Mouse (Mus musculus) forebrain, embryonic 10.5 days (tissue): ENCODE results near the gene Aknad1. TPM values are rescaled to one million over a fixed set of nuclear protein-coding genes. Genes with fewer than 3 reads are reported as not detected.

Experiments
- DNase-seq: peaks from one replicate; pipeline ENCODE4 v3.0.0-alpha.2; 2017; ENCODE audit warnings: low spot score; ENCODE audit errors: extremely low spot score
- H3K27ac ChIP-seq: fragments of 300-500 bp; sonication (generic); 2 replicates; pipeline ENCODE4 v1.5.1; 2016; ENCODE audit warnings: mild to moderate bottlenecking
- H3K27me3 ChIP-seq: fragments of 300-500 bp; sonication (generic); 2 replicates; pipeline ENCODE4 v1.6.1; 2016; ENCODE audit warnings: mild to moderate bottlenecking; ENCODE audit not compliant: poor library complexity, severe bottlenecking
- H3K36me3 ChIP-seq: fragments of 300-500 bp; sonication (generic); replicated peaks from 2 replicates; pipeline ENCODE4 v1.6.1; 2016; ENCODE audit warnings: mild to moderate bottlenecking, moderate library complexity
- H3K4me1 ChIP-seq: fragments of 300-500 bp; sonication (generic); 2 replicates; pipeline ENCODE4 v1.6.1; 2016
- H3K4me3 ChIP-seq: fragments of 300-500 bp; sonication (generic); 2 replicates; pipeline ENCODE4 v1.5.1; 2016; ENCODE audit warnings: mild to moderate bottlenecking, moderate library complexity
- H3K9me3 ChIP-seq: fragments of 300-500 bp; sonication (generic); 2 replicates; pipeline ENCODE4 v1.6.1; 2016; ENCODE audit warnings: mild to moderate bottlenecking, moderate library complexity
- WGBS: fragments of 180-500 bp; shearing (Covaris S2); methylation state at CpG from one replicate; pipeline ENCODE4 v1.1.7; 2016; 5-methylcytosine and 5-hydroxymethylcytosine counted together
- polyA plus RNA-seq: library from polyadenylated mRNA; unstranded; fragments of >200 nt; fragmentation: Nextera tagmentation; extraction: Ambion mirVana; gene quantifications from 2 replicates; pipeline ENCODE4 v1.2.1, GENCODE M21; 2016

Gene Aknad1
- polyA plus RNA-seq, 1 experiment from 2014 or later: not detected

- 87% methylated on average over 7 of the region's 7 CpGs for WGBS
- no peaks in the 10 kb centered on the region for H3K9me3 ChIP-seq
- peaks cover 7% of the 10 kb centered on the region for H3K4me1 ChIP-seq
- DNase-seq: no peak
- peaks cover 50% of the 10 kb centered on the region for H3K36me3 ChIP-seq
- H3K27ac ChIP-seq: no peak overlapping the region
- H3K27me3 ChIP-seq: no peaks in the 10 kb centered on the region
- no peak overlapping the region for H3K4me3 ChIP-seq
Measured at GRCm38 (mm10) chr3:108795554-108796299, 56.3 kb downstream of the Aknad1 start.

- WGBS: 80% methylated on average over 4 of the region's 4 CpGs
- peaks cover 56% of the 10 kb centered on the region for H3K36me3 ChIP-seq
Measured at GRCm38 (mm10) chr3:108796386-108796785, 56.9 kb downstream of the Aknad1 start.

GRCm38 (mm10) chr3:108797723-108798122 is 58.3 kb downstream of the Aknad1 start:
- H3K9me3 ChIP-seq: no peaks in the 10 kb centered on the region
- H3K4me3 ChIP-seq: no peak overlapping the region
- H3K4me1 ChIP-seq: no peaks in the 10 kb centered on the region; the same call in 1 of the 2 replicates
- WGBS: 92% methylated on average over 6 of the region's 6 CpGs
- no peaks in the 10 kb centered on the region for H3K27me3 ChIP-seq
- DNase-seq: no peak
- H3K36me3 ChIP-seq: peaks cover 63% of the 10 kb centered on the region
- no peak overlapping the region for H3K27ac ChIP-seq

More at GRCm38 (mm10) chr3:108796386-108796785, 56.9 kb downstream of the Aknad1 start:
- Histone ChIP-seq H3K27ac (no peak overlapping the region), H3K9me3 (no peaks in the 10 kb centered on the region), H3K4me3 (no peak overlapping the region), H3K4me1 (peaks cover 7% of the 10 kb centered on the region), H3K27me3 (no peaks in the 10 kb centered on the region)
- DNase-seq: no peak

- H3K36me3 ChIP-seq: peaks cover 69% of the 10 kb centered on the region
- no peaks in the 10 kb centered on the region for H3K27me3 ChIP-seq
- no peaks in the 10 kb centered on the region for H3K9me3 ChIP-seq
- H3K4me1 ChIP-seq: no peaks in the 10 kb centered on the region
- no peak for DNase-seq
- WGBS: 91% methylated on average over 2 of the region's 2 CpGs
- H3K4me3 ChIP-seq: no peak overlapping the region
- no peak overlapping the region for H3K27ac ChIP-seq
Measured at GRCm38 (mm10) chr3:108798375-108798774, 58.9 kb downstream of the Aknad1 start.

GRCm38 (mm10) chr3:108805622-108806021 is 66.2 kb downstream of the Aknad1 start:
- peaks cover 46% of the 10 kb centered on the region for H3K36me3 ChIP-seq
- 83% methylated on average over 5 of the region's 5 CpGs for WGBS
- no peak for DNase-seq
- no peak overlapping the region for H3K4me3 ChIP-seq
- H3K9me3 ChIP-seq: no peaks in the 10 kb centered on the region
- H3K27ac ChIP-seq: no peak overlapping the region
- H3K27me3 ChIP-seq: no peaks in the 10 kb centered on the region
- peaks cover 4% of the 10 kb centered on the region; the same call in 1 of the 2 replicates for H3K4me1 ChIP-seq

- Histone ChIP-seq H3K4me1 (peaks cover 4% of the 10 kb centered on the region; the same call in 1 of the 2 replicates), H3K36me3 (peaks cover 29% of the 10 kb centered on the region), H3K9me3 (no peaks in the 10 kb centered on the region), H3K27ac (no peak overlapping the region), H3K4me3 (no peak overlapping the region), H3K27me3 (no peaks in the 10 kb centered on the region)
- no peak for DNase-seq
- WGBS: 90% methylated on average over 4 of the region's 4 CpGs
Measured at GRCm38 (mm10) chr3:108810747-108811263, 71.3 kb downstream of the Aknad1 start.

GRCm38 (mm10) chr3:108815631-108816030 is 76.2 kb downstream of the Aknad1 start:
- WGBS: 87% methylated on average over 4 of the region's 4 CpGs
- Histone ChIP-seq H3K36me3 (peaks cover 34% of the 10 kb centered on the region), H3K27ac (no peak overlapping the region), H3K27me3 (no peaks in the 10 kb centered on the region), H3K4me3 (no peak overlapping the region), H3K9me3 (no peaks in the 10 kb centered on the region), H3K4me1 (no peaks in the 10 kb centered on the region)
- DNase-seq: no peak

GRCm38 (mm10) chr3:108830493-108830892 is 91.0 kb downstream of the Aknad1 start:
- Histone ChIP-seq H3K27ac (no peak overlapping the region), H3K27me3 (no peaks in the 10 kb centered on the region), H3K4me3 (no peak overlapping the region), H3K9me3 (no peaks in the 10 kb centered on the region), H3K36me3 (peaks cover 31% of the 10 kb centered on the region), H3K4me1 (no peaks in the 10 kb centered on the region)
- no peak for DNase-seq
- WGBS: 92% methylated on average over 11 of the region's 11 CpGs

- no peak for DNase-seq
- Histone ChIP-seq H3K9me3 (no peaks in the 10 kb centered on the region), H3K36me3 (peaks cover 26% of the 10 kb centered on the region), H3K27ac (no peak overlapping the region), H3K4me1 (no peaks in the 10 kb centered on the region), H3K4me3 (no peak overlapping the region), H3K27me3 (no peaks in the 10 kb centered on the region)
- 93% methylated on average over 6 of the region's 6 CpGs for WGBS
Measured at GRCm38 (mm10) chr3:108831750-108832149, 92.3 kb downstream of the Aknad1 start.

Other genes starting within 250 kb of the Aknad1 start
- 0.29 and 0.42 TPM in 2 replicates for gene 1700013F07Rik, start 205.5 kb upstream of the Aknad1 start, polyA plus RNA-seq
- 1.1 and 1.2 TPM in 2 replicates for gene 5330417C22Rik, start 203.1 kb upstream of the Aknad1 start, polyA plus RNA-seq
- 36.9 and 37.9 TPM in 2 replicates for gene Tmem167b, start 177.2 kb upstream of the Aknad1 start, polyA plus RNA-seq
- 58.2 and 59.8 TPM in 2 replicates for gene Taf13, start 168.0 kb upstream of the Aknad1 start, polyA plus RNA-seq
- 14.9 TPM in 2 replicates for gene Wdr47, start 148.4 kb upstream of the Aknad1 start, polyA plus RNA-seq
- 73.0 and 73.6 TPM in 2 replicates for gene Clcc1, start 85.7 kb upstream of the Aknad1 start, polyA plus RNA-seq
- gene Gpsm2, start 17.3 kb upstream of the Aknad1 start, polyA plus RNA-seq: 103 and 104 TPM in 2 replicates
- 23.9 and 24.4 TPM in 2 replicates for gene Stxbp3, start 100.9 kb downstream of the Aknad1 start, polyA plus RNA-seq
- gene Fndc7, start 150.3 kb downstream of the Aknad1 start, polyA plus RNA-seq: not detected in 2 replicates
- gene Prpf38b, start 172.1 kb downstream of the Aknad1 start, polyA plus RNA-seq: 67.5 and 78.3 TPM in 2 replicates
- gene Henmt1, start 200.2 kb downstream of the Aknad1 start, polyA plus RNA-seq: 0.37 and 0.88 TPM in 2 replicates
- not detected in 2 replicates for gene Gm9857, start 200.8 kb downstream of the Aknad1 start, polyA plus RNA-seq